Mouse (Mus musculus): ENCODE measurements around the gene Svs1. TPM values are rescaled to one million over a fixed set of nuclear protein-coding genes. Genes with fewer than 3 reads are reported as not detected.
"Not testable (repeated sequence)": the region's sequence is repeated elsewhere in the genome, so short reads cannot be mapped to it uniquely, and the experiment has no call there.

The Svs1 gene
- not detected in 2 replicates for polyA plus RNA-seq (2012; rRNA removed)

DNA sequence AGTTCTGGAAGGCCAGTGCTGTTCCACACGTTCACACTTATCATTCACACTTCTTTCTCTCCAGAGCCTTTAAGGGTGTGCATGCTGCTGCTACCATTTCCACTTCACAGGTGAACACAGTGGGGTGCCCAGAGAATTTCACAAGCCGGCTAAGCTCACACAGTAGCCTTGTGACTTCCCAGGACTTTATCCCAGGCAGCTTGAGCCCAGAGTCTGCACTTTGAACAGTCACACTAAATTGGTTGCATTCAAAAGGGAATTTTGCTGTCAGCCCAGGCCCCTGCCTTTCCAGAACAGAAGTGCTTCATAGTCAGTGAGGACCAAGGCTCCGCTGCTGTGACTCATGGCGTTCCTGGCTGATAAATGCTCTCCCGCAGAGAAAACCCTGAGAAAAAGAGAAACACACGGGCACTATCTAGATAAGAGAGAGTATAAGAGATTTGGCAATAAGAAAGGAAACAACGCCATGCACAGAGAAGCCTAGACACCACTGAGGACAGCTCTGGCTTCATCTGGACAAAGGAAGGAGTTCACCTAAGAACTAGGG lies at the start of gene Svs1:
TSS of gene Svs1 (plus strand) at position 418 of the 547 bp plus-strand sequence.
- DNase-seq (ENCODE audit: extremely low spot score in 1 of 2, low spot score in 1 of 2), result no peak

DNA sequence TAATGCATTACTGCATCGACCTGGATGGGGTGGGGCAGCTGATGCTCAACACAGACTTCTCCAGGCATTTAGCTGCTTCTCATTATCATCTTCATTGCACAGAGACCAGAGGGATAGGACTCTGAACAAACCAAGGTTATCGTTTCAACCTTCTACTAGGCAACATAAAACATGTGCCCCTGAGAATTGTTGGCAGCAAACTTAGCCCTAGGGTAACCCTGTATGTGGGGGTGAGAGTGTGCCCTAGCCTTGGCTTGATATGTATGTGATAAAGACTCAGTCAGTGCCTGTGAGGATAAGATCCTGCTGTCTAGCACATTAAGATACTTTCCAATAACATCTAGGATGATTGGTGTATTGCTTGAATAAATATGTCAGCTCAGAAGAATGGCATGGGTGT lies 37.1 kb upstream of the Svs1 start:
- no peak for DNase-seq (ENCODE audit: extremely low spot score in 1 of 2, low spot score in 1 of 2)

DNA sequence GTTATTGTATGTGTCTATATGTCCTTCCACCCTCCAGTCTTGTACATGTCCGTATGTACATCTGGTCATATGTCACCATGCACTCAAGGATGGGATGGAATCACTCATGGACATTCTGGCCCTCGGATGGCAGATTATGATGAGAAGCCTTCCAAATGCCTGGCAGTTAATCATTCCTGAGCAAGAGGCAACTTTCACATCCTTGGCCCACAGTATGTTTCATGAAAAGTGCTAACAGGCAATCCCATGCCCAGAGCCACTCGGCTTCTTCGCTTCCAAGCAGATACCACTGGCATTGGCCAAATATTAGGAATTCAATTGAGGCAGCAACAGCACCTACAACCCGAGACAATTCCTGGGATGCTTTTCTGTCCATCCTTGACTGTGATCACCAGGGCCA lies 36.0 kb upstream of the Svs1 start:
- no peak for DNase-seq (ENCODE audit: extremely low spot score in 1 of 2, low spot score in 1 of 2)

DNA sequence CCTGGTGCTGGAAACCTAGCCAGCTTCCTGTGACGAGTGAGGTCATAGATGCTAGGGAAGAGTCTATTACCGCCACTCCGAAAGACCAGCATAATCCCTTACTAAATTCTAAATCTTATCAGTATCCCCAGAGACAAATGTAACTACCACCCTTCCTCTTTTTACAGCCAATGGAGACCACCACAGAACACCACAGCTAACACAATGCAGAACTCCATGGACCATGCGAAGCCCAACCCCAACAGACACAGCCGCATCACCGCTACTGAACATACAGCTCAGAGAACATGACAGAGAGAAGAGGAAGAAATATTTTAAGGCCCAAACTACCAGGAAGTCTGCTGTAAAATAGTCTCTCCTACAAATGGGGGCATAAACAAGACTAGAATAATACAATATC lies 35.0 kb upstream of the Svs1 start:
- DNase-seq (ENCODE audit: extremely low spot score in 1 of 2, low spot score in 1 of 2), result no peak

DNA sequence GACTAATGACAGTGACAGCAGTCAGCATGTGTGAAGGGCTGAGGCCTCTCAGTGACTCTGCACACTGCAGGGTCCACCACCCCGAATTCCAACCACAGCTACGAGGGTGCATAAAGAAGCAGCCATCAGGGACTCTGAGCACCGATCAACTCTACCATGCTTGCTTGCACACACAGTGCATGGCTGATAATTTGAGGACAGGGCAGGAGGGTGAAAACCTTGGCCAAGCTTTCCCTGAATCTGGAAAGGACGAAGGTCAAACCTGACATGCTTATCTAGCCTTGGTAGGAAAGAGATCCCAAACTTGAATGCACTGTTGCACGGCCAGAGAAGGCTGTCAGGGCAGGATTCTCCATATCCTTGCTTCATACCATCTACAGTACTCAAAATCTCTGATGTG lies 33.4 kb upstream of the Svs1 start:
- DNase-seq (ENCODE audit: extremely low spot score in 1 of 2, low spot score in 1 of 2), result no peak

DNA sequence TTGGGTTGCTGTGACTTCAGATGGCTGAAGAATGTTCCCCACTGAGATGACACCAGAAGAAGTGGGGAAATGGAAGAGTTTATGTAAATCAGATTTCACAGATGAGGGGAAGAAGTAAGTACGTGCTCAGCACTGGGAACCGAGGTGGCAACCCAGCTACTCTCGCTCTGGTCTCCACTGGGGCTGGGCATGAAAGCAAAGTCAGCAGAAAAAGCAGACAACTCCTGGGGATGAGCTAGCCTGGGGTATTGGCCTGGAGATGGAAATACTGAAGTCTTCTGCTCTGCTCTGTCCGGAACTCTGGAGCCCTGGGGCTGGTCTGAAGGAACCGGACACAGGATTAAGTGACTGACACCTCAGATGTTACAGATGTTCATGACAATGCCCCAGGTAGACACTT lies 32.5 kb upstream of the Svs1 start:
- DNase-seq (ENCODE audit: extremely low spot score in 1 of 2, low spot score in 1 of 2), result no peak

DNA sequence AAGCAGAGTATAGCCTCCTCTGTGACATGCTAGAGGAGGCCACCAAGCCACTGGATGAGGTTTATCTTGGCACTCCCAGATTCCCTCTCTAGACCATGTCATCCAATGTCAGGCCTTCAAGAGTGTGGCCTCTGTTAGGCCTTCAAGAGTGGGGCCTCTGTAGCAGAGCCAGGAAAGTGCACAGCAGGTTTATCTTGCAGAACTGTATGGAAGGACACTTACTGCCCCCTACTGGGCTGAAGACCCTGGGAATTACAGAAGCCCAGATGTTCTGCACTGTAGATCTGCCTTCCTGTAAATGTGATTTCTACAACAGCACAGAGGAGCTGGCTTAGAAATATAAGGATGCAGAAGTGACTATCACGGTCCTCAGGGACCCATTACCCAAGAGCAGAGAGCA lies 31.7 kb upstream of the Svs1 start:
- DNase-seq (ENCODE audit: extremely low spot score in 1 of 2, low spot score in 1 of 2), result peak in 1 of 2 experiments; percentile 74

DNA sequence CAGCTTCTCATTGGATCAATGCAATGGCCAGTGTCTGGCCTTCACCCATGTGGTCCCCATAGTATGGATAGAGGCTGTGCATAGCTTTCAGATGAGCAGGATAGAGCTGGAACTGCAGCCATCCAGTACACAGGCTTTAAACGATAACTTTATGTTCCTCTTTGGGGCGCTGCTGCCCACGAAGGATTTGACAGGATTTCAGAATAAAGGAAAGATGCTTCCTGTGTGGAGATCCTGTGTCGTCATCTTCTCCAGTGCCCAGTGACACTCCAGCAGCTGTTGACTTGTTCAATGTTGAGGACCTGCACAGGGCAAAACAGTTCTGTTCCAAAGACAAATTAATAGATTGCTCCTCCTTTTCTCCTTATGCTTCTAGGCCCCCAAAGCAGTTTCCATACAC lies 29.9 kb upstream of the Svs1 start:
- DNase-seq (ENCODE audit: extremely low spot score in 1 of 2, low spot score in 1 of 2), result no peak

DNA sequence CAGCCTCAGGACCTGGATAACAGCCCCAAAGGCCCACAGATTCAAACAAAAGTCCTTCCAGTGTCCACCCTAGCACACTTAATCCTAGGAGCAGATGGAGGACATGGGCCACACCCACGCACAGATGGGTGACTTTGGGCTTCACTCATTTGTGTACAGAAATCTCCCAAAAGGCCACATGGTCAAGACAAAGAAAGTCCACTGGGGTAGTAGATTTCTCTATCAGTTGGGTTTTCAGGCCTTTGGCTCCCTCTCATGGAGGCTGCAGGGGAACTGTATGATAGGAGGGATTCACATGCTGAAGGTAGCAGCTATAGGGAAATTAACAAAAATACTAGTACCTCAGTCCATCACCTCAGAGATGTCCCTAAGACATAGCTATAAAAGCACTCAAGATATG lies 28.6 kb upstream of the Svs1 start:
- DNase-seq (ENCODE audit: extremely low spot score in 1 of 2, low spot score in 1 of 2), result peak in 1 of 2 experiments; percentile 17

DNA sequence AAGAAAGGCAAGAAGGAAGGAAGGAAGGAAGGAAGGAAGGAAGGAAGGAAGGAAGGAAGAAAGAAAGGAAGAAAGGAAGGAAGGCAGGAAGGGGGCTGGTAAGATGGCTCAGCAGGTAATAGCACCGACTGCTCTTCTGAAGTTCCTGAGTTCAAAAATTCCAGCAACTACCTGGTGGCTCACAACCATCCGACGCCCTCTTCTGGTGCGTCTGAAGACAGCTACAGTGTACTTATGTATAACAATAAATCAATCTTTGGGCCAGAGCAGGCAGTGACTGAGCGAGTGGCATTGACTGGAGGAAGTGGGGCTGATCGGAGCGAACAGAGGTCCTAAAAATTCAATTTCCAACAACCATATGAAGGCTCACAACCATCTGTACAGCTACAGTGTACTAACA lies 27.5 kb upstream of the Svs1 start:
- peak in 1 of 2 experiments; percentile 19 for DNase-seq (ENCODE audit: extremely low spot score in 1 of 2, low spot score in 1 of 2)

DNA sequence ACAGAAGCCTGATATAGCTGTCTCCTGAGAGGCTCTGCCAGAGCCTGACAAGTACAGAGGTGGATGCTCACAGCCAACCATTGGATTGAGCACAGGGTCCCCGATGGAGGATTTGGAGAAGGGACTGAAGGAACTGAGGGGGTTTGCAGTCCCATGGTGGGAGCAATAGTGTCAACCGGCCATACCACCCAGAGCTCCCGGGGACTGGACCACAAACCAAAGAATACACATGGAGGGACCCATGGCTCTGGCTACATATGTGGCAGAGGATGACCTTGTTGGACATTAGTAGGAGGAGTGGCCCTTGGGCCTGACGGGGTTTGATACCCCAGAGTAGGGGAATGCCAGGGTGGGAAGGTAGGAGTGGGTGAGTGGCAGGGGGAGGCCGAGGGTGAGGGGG lies 20.0 kb upstream of the Svs1 start:
- not testable (repeated sequence) for DNase-seq (ENCODE audit: extremely low spot score in 1 of 2, low spot score in 1 of 2)

DNA sequence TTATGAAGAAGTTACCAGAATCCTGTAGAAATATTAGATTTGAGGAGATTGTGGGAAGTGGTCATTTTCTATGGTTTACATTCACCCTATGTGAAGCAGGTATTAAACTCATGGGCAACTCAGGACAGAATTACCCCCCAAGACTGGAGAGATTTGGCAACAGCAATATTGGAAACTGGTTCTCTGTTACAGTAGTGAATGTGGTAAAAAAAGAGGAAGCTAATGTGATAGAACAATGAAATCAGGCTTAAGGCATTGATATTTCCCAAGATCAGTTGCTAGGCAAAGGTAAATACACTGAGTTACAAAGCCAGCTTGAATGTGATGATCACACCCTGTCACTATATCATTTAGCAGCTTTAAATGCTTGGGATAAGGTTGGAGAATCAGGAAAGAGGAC lies 18.8 kb upstream of the Svs1 start:
- no peak for DNase-seq (ENCODE audit: extremely low spot score in 1 of 2, low spot score in 1 of 2)

DNA sequence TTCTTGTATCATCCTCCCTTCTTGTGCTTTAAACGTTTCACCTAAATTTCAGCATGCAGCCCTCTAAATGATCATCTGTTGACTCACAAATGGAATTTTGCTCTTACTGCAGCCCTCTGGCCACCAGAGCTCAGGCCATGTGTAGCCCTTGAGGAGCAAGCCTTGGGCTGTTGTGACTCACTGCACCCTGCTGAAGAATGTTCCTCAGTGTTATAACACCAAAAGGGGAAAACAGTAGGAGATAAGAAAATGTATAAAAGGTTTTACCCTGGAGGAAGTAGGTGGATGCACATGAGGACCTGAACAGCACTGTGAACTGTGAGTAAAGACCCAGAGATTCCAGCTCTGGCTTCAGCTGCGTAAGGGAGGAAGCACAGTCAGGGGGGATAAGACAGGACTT lies 12.0 kb upstream of the Svs1 start, which contains the start of gene Doxl2:
TSS of gene Doxl2 (plus strand) at position 301 of the 400 bp plus-strand sequence.
- DNase-seq (ENCODE audit: extremely low spot score in 1 of 2, low spot score in 1 of 2), result no peak

DNA sequence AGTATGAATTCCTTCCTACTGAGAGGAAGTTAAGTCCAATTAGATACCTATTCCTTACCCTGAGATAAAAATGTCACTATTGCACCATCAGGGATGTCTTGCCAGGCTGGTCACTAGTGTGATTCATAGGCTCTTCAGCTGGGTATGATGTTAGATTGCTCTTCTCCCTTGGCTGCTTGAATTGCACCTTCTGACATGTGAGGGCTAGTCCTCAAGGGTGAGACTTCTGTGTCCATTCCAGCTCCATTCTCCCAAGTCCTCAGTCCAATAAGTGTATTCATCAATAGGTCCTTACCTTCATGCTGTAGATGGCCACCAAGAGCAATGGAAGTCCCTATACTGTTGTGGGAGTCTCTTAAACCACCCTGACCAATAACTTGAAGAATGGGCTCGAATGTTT lies 7.0 kb upstream of the Svs1 start:
- DNase-seq (ENCODE audit: extremely low spot score in 1 of 2, low spot score in 1 of 2), result no peak

DNA sequence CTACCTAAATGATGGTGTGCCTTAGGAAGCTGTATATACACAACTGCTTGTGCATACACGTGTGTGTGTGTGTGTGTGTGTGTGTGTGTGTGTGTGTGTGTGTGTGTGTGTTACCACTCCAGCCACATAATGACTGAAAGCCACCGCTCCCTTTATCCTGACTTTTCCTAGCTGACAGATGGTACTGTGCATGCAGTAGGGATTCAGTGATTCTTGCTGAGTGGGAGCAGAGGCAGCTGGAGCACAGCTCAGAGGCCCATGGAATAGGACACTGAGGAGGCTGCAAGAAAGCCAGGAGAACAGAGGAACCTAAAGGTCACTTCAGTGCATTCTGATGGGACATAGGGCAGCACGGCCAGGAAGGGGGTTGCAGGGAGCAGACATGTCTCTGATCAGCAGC lies 4.4 kb upstream of the Svs1 start:
- DNase-seq (ENCODE audit: extremely low spot score in 1 of 2, low spot score in 1 of 2), result peak; percentile 5 to 36

DNA sequence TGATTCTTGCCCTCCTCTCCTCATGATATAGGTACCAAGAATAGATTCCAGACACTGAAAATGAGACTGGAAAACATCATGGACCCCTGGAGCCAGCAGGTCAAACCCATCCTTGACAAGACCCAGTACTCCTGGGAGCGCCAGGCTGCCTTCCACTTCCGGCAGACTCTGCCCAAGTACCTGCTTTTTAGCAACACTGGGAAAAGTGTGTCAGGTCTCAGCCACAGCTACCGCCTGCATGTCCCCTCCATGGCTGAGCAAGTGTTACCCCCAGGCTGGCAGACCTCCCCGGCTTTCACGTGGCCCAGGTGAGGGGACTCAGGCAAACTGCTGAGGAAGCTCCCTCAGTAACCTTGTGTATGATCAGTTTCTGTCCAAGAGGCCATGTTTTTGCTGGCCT lies 3.3 kb downstream of the Svs1 start:
- DNase-seq (ENCODE audit: extremely low spot score in 1 of 2, low spot score in 1 of 2), result no peak

DNA sequence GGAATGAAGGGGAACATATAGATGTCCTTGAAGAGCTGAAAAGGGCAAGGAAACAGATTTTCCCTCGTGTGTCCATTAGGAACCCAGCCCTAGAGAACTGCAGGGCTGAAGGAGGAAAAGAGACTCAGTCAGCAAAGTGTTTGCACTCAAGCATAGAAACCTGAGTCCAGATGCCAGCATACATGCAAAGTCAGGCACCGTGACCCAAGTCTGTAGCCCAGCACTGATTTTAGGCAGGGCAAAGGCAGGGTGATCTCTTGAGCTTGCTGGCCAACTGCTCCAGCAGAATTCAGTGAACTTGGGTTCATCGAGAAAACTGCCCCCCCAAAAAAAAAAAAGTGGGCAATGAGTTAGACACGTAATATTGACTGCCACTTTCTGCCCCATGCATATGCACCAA lies 5.3 kb downstream of the Svs1 start:
- no peak for DNase-seq (ENCODE audit: extremely low spot score in 1 of 2, low spot score in 1 of 2)

DNA sequence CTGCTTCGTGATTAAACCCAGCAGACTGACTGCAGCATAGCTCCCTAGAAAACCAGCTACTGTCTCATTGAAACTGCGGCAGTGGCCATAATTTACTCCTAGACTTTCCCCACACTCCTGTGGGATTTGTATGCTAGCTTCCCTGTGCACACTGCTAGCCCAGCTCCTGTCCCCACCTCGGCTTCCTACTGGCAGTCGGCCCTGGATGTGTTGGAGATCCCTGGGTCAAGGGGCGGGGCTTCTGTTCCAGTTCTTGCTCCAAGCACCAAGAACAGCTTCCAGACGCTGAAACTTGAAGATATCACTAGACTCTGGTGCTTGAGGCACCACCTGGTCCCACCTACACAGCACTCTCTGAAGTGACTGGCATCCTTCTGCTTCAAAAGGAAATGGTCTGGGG lies 11.5 kb downstream of the Svs1 start:
- no peak for DNase-seq (ENCODE audit: extremely low spot score in 1 of 2, low spot score in 1 of 2)

DNA sequence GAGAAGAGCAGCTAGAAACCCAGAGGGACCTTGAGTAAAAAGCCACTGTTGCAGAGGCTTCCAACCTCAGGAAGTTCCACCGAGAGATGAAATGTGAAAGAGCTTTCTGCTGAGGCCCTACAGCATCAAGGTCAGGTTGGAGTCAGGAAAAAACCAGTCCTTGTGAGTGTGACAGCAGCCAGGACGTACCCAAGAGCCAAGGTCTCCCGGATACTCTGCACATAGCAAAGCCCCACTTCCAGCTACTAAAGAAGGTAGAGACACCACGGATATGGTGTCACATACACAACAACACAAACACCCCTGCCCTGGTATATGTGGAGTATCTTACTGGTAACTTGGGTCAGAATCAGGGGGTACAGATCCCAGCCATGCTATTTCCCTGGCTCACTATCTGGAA lies 12.1 kb downstream of the Svs1 start:
- DNase-seq (ENCODE audit: extremely low spot score in 1 of 2, low spot score in 1 of 2), result no peak

DNA sequence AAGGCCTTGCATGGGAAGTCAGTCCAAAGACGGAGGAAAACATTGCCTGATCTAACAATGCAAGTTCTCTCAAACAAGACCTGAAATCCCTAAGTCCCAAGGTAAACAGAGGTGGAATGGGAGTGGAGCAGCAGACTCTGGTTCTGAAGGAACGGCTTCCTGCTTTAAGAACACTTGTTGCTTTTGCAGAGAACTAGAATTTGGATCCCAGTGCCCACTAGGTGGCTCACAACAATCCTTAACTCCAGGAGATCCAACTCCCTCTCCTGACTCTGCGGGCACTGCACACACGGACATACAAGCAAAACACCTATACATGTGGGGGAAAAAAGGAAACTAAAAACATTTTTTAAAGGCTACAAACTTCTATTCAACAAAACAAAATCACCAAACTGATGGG lies 16.7 kb downstream of the Svs1 start:
- peak in 1 of 2 experiments; percentile 51 for DNase-seq (ENCODE audit: extremely low spot score in 1 of 2, low spot score in 1 of 2)

DNA sequence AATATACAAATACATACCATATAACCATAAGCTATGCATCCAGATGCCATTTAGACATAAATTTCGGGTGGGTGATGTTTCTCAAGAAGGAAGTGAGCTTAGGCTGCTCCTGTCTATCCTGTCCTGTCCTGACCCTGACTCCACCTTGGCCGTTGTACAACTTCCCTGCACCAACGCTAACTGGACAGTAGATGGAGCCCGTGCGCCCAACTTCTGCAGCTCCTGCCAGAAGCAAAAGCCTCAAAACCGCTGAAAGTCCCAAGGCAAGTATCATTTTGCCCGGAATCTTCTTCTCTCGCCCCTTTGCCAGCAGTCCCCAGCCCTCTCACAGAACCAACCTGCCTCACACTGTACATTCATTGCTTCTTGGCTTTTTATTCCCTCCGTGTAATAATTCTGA lies 21.3 kb downstream of the Svs1 start:
- peak; percentile 15 to 82 for DNase-seq (ENCODE audit: extremely low spot score in 1 of 2, low spot score in 1 of 2)

DNA sequence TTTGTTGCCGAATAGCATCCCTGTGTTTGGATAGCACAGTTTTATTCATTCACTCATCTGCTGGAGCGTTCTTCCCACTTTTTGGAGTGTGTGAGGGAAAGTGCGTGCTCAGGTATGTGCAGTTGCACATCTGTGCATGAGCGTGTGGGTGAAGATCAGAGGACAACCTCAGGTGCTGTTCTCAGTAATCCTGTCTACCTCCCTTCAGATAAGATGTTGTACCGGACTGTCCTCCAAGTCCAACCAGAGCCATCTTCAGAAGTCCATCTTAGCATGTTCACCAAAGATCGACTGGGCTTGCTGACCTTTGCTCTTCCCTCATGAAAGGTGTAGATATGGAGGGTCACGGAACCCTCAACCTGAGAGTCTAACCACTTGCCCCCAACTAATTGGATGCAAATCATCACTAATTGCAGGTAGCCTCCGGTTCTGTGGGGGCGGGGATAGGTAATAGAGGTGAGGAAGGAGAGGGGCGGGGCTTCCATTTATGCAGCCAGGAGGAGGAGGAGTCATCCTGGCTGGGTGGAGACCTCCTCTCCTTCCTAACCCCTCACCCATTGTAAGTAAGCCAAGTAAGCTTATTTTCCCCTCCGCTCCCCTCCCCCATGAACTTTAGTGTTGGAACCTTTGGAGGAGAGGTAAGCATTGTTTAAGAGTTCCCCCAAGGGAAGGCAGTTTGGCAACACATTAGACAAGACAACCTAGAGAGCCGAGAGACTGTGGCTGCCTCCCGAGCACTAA lies 21.9 kb downstream of the Svs1 start:
- DNase-seq (ENCODE audit: extremely low spot score in 1 of 2, low spot score in 1 of 2), result no peak

DNA sequence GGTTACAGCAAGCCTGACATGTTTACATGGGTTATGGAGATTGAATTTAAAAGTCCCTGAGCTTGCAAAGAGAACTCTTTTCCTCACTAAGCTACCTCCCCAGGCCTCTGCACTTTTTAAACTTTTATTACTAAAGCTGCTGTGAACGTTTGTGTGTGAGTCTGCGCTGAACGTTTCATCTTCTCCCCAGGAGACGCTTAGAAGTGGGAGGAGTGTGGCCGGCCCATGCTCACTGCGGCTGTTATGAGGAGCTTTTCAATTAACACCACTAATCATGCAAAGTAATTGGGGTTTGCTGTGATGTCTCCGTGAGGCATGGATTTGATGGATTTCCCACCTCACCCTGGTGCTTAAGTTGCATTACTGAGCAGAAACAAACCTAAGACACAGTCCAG lies 22.5 kb downstream of the Svs1 start:
- DNase-seq (ENCODE audit: extremely low spot score in 1 of 2, low spot score in 1 of 2), result no peak

Data from frontal cortex, adult 2 months (tissue).